Mouse (Mus musculus) brain, embryonic 14.5 days (tissue): ENCODE data around the gene Cgnl1.

Experiments
- CTCF ChIP-seq: fragments of 200-500 bp; IDR thresholded peaks from 2 replicates; pipeline ENCODE4 v1.5.1; 2012; ENCODE audit warnings: inconsistent platforms, mild to moderate bottlenecking, moderate library complexity, borderline replicate concordance; ENCODE audit not compliant: insufficient read depth, insufficient read length; ENCODE audit errors: extremely low read depth
- POLR2A ChIP-seq: fragments of 200-500 bp; IDR thresholded peaks from 2 replicates; pipeline ENCODE4 v1.6.1; 2012; ENCODE audit warnings: mild to moderate bottlenecking, inconsistent platforms, borderline replicate concordance; ENCODE audit not compliant: poor library complexity, insufficient read depth, insufficient read length, severe bottlenecking; ENCODE audit errors: extremely low read depth

GRCm38 (mm10) chr9:71726121-71726520, 45.3 kb downstream of the Cgnl1 start:
- no peak for TF ChIP-seq CTCF
- TF ChIP-seq POLR2A = no peak
